Mouse (Mus musculus) forebrain, embryonic 13.5 days (tissue): ENCODE data around the gene Phldb1. TPM values are rescaled to one million over a fixed set of nuclear protein-coding genes. Genes with fewer than 3 reads are reported as not detected.

Experiments
- ATAC-seq: fragments of 200-750 bp; cut with Nextera tagmentation; 2 replicates; pipeline ENCODE4 v1.8.0; 2017
- H3K27ac ChIP-seq: fragments of 300-500 bp; sonication (generic); 2 replicates; pipeline ENCODE4 v1.5.1; 2015; ENCODE audit warnings: inconsistent platforms, mild to moderate bottlenecking, moderate library complexity
- H3K27me3 ChIP-seq: fragments of 300-500 bp; sonication (generic); 2 replicates; pipeline ENCODE4 v1.6.1; 2015; ENCODE audit warnings: mild to moderate bottlenecking, inconsistent platforms
- H3K36me3 ChIP-seq: fragments of 300-500 bp; sonication (generic); 2 replicates; pipeline ENCODE4 v1.6.1; 2015; ENCODE audit warnings: mild to moderate bottlenecking, inconsistent platforms; ENCODE audit not compliant: poor library complexity, severe bottlenecking
- H3K4me1 ChIP-seq: fragments of 300-500 bp; sonication (generic); 2 replicates; pipeline ENCODE4 v1.6.1; 2015; ENCODE audit warnings: inconsistent platforms
- H3K4me2 ChIP-seq: fragments of 300-500 bp; sonication (generic); 2 replicates; pipeline ENCODE4 v1.6.1; 2015; ENCODE audit warnings: inconsistent platforms, mild to moderate bottlenecking, moderate library complexity
- H3K4me3 ChIP-seq: fragments of 300-500 bp; sonication (generic); 2 replicates; pipeline ENCODE4 v1.5.1; 2015; ENCODE audit warnings: mild to moderate bottlenecking, inconsistent platforms
- H3K9ac ChIP-seq: fragments of 300-500 bp; sonication (generic); 2 replicates; pipeline ENCODE4 v1.6.1; 2015; ENCODE audit warnings: mild to moderate bottlenecking, inconsistent platforms
- H3K9me3 ChIP-seq: fragments of 300-500 bp; sonication (generic); replicated peaks from 2 replicates; pipeline ENCODE4 v1.6.1; 2016; ENCODE audit warnings: inconsistent platforms
- WGBS: fragments of 180-500 bp; shearing (Covaris S2); methylation state at CpG from one replicate; pipeline ENCODE4 v1.1.7; 2015; 5-methylcytosine and 5-hydroxymethylcytosine counted together
- polyA plus RNA-seq: library from polyadenylated mRNA; unstranded; fragments of >200 nt; fragmentation: Nextera tagmentation; extraction: Ambion mirVana; gene quantifications from 2 replicates; pipeline ENCODE4 v1.2.1, GENCODE M21; 2015

Gene Phldb1
- polyA plus RNA-seq, 1 experiment from 2014 or later, result 36.4 TPM

DNA sequence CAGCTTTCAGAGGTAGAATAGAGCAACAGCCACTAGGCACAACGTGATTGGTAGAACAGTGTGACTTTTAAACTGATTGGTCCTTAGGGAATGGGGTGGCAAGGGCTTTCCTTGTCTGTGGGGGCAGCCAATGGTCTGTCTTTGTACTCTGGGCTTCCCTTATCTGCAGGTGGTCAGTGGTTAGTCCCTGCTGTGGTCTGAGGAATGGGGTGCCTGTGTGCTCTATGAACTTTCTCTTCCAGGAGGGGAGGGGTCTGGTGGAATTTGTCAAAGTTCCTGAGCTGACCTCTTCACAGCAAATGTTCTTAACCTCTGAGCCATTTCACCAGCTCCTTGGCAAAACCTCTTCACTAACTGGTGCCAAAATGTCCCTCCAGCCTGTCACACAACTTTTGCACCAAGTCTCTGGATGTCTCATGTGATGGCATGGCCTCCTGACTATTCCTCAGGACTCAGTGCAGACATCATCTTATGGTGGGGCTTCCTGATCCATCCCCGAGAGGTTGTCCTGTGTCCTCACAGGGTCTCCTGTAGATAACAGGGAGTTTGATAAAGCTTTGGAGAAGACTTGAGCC lies 62.6 kb downstream of the Phldb1 start:
- 66% methylated on average over 2 of the region's 2 CpGs for WGBS

DNA sequence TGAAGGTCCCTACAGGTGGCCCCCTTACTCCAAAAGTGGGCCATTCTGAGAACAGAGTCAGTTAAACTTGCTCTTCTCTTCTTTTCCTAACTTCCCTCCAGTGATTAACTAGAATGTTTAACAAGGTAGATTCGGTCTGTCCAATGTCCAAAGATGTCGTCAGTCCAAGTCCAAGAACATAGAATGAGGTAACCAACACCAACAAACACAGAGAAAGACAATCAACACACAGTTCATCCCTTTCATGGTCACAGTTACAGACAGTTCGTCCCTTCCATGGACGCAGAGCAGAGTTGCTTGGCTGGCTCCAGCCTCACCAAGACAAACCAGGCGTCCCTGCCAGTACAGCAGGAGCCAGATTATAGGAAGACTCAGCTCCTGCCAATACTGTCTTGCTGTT lies 63.6 kb downstream of the Phldb1 start:
- no peaks in the 10 kb centered on the region for H3K27me3 ChIP-seq
- WGBS, result 93% methylated on average over 5 of the region's 5 CpGs
- no peak overlapping the region for H3K9ac ChIP-seq
- H3K27ac ChIP-seq, result no peak overlapping the region
- no peak overlapping the region for H3K4me3 ChIP-seq
- H3K9me3 ChIP-seq, result no peaks in the 10 kb centered on the region
- H3K4me2 ChIP-seq, result no peak overlapping the region
- H3K4me1 ChIP-seq, result no peaks in the 10 kb centered on the region
- no peaks in the 10 kb centered on the region for H3K36me3 ChIP-seq
- ATAC-seq, result no peak

More for the DNA sequence above, 62.6 kb downstream of the Phldb1 start:
- H3K4me1 ChIP-seq, result no peaks in the 10 kb centered on the region
- H3K9me3 ChIP-seq, result no peaks in the 10 kb centered on the region
- H3K36me3 ChIP-seq, result no peaks in the 10 kb centered on the region
- H3K9ac ChIP-seq, result no peak overlapping the region
- H3K4me2 ChIP-seq, result no peak overlapping the region
- H3K27ac ChIP-seq, result no peak overlapping the region
- H3K4me3 ChIP-seq, result no peak overlapping the region
- no peak for ATAC-seq
- no peaks in the 10 kb centered on the region for H3K27me3 ChIP-seq

DNA sequence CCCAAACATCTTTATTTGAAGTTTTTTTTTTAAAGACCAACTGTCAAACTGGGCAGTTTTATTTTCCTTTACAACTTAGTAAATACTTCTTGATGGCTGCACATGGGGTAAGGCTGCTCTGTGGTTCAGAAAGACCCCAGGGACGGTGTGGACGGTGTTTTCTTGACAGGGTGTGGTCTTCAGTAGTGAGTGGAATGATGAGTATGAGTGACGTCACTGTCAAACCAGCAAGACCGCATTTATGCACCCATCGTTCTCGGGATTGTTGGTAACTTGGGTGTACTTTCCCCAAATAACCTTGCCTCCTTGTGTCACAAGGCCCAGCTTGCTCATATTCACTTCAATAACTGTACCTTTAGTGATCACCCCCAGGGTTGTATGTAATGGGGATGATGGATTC lies 71.3 kb downstream of the Phldb1 start:
- 88% methylated on average over 6 of the region's 6 CpGs for WGBS

DNA sequence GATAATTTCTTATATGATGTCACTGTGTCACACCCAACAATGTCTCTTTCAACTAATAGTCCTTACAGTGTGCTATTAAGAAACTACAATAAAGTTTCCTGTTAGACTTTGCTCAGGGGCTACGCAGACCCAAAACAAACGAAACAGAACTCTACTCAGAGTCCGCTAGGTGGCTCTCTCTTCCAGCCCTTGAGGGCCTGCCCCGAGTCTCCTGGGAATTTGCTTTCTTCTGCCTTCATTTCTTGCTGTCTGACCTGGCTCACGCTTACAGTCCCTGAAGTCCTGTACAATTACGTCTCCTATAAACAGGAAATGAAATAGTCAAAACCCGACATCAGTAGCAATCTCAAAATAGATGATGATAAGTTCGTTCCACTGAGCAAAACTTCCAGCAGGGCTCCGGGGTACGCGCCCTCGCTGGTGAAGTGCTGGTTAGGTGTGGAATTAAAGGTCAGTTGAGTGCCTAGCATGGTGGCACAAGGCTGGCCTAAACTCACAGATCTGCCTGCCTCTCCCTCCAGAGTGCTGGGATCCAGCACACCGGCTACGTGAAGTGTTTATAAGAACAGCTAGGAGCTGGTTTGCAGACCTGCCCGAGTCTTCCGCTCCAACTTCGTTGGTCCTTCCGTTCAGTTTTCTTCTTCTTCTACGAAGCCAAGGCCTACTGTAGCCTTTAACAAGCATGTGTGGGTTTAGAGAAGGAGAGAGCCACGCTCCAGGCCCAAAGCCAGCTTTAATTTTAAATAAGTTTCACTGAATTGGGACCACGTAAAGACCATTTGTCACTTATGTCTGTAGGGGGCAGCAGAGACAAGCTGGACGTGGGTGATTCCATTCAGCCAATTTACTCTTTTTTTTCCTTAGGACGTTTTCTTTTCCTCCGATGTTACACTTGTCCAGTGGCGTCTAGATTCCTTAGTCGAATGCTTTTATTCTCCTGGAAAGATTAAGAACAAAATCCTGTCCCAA lies 79.6 kb downstream of the Phldb1 start:
- H3K4me1 ChIP-seq, result peaks cover 5% of the 10 kb centered on the region
- H3K4me2 ChIP-seq, result peak overlapping the region; percentile 44
- no peaks in the 10 kb centered on the region for H3K9me3 ChIP-seq
- no peaks in the 10 kb centered on the region for H3K36me3 ChIP-seq
- H3K9ac ChIP-seq, result no peak overlapping the region
- no peak overlapping the region for H3K27ac ChIP-seq
- H3K27me3 ChIP-seq, result no peaks in the 10 kb centered on the region
- H3K4me3 ChIP-seq, result 0 out of 2 replicates have a peak overlapping the region, but pooled peaks have one; percentile 12
- peak; percentile 38; the same call in 1 of the 2 replicates for ATAC-seq
- WGBS, result 27% methylated on average over 26 of the region's 26 CpGs

More for the DNA sequence above, 71.3 kb downstream of the Phldb1 start:
- Histone ChIP-seq H3K9ac (no peak overlapping the region), H3K36me3 (no peaks in the 10 kb centered on the region), H3K4me2 (no peak overlapping the region), H3K4me1 (no peaks in the 10 kb centered on the region), H3K27ac (no peak overlapping the region), H3K4me3 (no peak overlapping the region), H3K9me3 (no peaks in the 10 kb centered on the region), H3K27me3 (no peaks in the 10 kb centered on the region)
- ATAC-seq, result no peak

DNA sequence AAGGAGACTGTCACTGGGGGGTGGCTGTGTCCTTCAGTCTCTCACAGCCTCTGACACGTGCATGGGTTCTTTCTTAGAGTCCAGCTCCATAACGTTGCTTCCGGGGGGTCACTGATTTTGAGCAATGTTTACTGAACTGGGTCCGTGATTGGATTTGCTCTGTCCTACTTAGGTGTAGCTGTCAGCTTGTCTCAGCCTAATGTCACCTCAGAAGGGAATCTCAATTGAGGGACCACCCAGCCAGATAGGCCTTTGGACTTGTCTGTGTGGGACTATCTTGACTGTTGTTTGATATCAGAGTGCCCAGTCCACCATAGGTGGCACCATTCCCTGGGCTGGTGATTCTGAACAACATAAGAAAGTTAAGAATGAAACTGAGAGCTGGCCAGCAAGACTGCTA lies 81.1 kb downstream of the Phldb1 start:
- ATAC-seq, result no peak
- Histone ChIP-seq H3K9ac (no peak overlapping the region), H3K36me3 (no peaks in the 10 kb centered on the region), H3K4me1 (peaks cover 5% of the 10 kb centered on the region), H3K4me2 (no peak overlapping the region), H3K9me3 (no peaks in the 10 kb centered on the region), H3K27ac (no peak overlapping the region), H3K4me3 (no peak overlapping the region), H3K27me3 (no peaks in the 10 kb centered on the region)
- 78% methylated on average over 4 of the region's 4 CpGs for WGBS

- ATAC-seq, result peak; percentile 69
- WGBS, result 8% methylated on average over 8 of the region's 8 CpGs
- H3K9ac ChIP-seq, result no peak overlapping the region
- no peaks in the 10 kb centered on the region for H3K9me3 ChIP-seq
- H3K36me3 ChIP-seq, result no peaks in the 10 kb centered on the region
- H3K4me3 ChIP-seq, result no peak overlapping the region
- no peaks in the 10 kb centered on the region for H3K27me3 ChIP-seq
- H3K27ac ChIP-seq, result no peak overlapping the region
- peaks cover 5% of the 10 kb centered on the region for H3K4me1 ChIP-seq
- no peak overlapping the region for H3K4me2 ChIP-seq
Observed at GRCm38 (mm10) chr9:44652027-44652426, 83.0 kb downstream of the Phldb1 start.

DNA sequence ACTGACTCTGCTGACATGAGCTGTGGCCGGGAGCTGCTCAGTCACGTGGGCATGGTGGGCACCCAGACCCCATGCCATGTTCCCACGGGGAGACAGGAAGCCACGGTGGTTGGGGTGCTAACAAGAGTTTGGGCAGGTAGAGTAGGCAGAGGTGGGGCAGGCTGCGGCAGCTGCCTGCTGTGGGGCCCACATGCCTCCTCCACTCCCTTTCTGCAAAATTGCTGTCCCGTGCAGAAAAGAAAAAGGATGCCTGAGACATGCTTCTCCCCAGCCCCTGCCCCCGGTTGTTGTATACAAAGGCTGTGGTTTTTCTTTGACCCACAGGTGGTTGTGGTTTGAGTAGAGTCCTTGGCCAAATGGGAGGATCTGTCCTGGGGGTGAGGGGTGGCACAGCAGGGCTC lies 86.1 kb downstream of the Phldb1 start:
- no peaks in the 10 kb centered on the region for H3K36me3 ChIP-seq
- ATAC-seq, result no peak
- no peak overlapping the region for H3K27ac ChIP-seq
- no peaks in the 10 kb centered on the region for H3K27me3 ChIP-seq
- no peak overlapping the region for H3K4me3 ChIP-seq
- H3K9ac ChIP-seq, result no peak overlapping the region
- H3K4me2 ChIP-seq, result no peak overlapping the region
- WGBS, result 82% methylated on average over 7 of the region's 7 CpGs
- H3K4me1 ChIP-seq, result no peaks in the 10 kb centered on the region
- H3K9me3 ChIP-seq, result no peaks in the 10 kb centered on the region

DNA sequence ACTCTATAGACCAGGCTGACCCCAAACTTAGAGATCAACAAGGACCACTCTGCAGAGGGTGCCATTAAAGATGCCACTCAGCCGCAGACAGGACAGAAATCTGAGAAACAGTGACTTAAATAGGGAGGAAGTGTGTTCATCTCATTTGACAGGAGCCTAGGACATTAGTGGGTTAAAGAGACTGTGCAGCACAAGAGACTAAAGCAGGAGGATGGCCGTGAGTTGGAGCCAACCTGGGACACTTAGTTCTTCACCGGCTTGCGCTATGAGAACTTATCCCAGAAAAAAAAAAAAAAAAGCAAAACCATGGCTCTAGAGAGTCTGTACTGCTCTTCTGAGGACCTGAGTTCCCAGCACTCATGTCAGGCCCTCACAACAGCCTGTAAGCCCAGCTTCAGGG lies 87.3 kb downstream of the Phldb1 start:
- Histone ChIP-seq H3K27ac (no peak overlapping the region), H3K27me3 (no peaks in the 10 kb centered on the region), H3K36me3 (no peaks in the 10 kb centered on the region), H3K4me2 (no peak overlapping the region), H3K9me3 (no peaks in the 10 kb centered on the region), H3K9ac (no peak overlapping the region), H3K4me1 (no peaks in the 10 kb centered on the region), H3K4me3 (no peak overlapping the region)
- ATAC-seq, result no peak
- 88% methylated on average over 4 of the region's 4 CpGs for WGBS

- H3K9me3 ChIP-seq, result no peaks in the 10 kb centered on the region; the same call in 1 of the 2 replicates
- peaks cover 5% of the 10 kb centered on the region; the same call in 1 of the 2 replicates for H3K36me3 ChIP-seq
- no peak overlapping the region for H3K9ac ChIP-seq
- H3K4me2 ChIP-seq, result no peak overlapping the region
- no peak overlapping the region for H3K4me3 ChIP-seq
- H3K4me1 ChIP-seq, result no peaks in the 10 kb centered on the region
- WGBS, result 94% methylated on average over 8 of the region's 8 CpGs
- H3K27me3 ChIP-seq, result no peaks in the 10 kb centered on the region
- ATAC-seq, result no peak
- no peak overlapping the region for H3K27ac ChIP-seq
Observed at GRCm38 (mm10) chr9:44647026-44647425, 88.0 kb downstream of the Phldb1 start.

GRCm38 (mm10) chr9:44646366-44646765 lies 88.6 kb downstream of the Phldb1 start:
- no peaks in the 10 kb centered on the region; the same call in 1 of the 2 replicates for H3K9me3 ChIP-seq
- no peaks in the 10 kb centered on the region for H3K27me3 ChIP-seq
- 87% methylated on average over 6 of the region's 6 CpGs for WGBS
- ATAC-seq, result no peak
- H3K4me3 ChIP-seq, result no peak overlapping the region
- no peak overlapping the region for H3K27ac ChIP-seq
- no peak overlapping the region for H3K4me2 ChIP-seq
- no peak overlapping the region for H3K9ac ChIP-seq
- H3K36me3 ChIP-seq, result peaks cover 9% of the 10 kb centered on the region; the same call in 1 of the 2 replicates
- H3K4me1 ChIP-seq, result no peaks in the 10 kb centered on the region

DNA sequence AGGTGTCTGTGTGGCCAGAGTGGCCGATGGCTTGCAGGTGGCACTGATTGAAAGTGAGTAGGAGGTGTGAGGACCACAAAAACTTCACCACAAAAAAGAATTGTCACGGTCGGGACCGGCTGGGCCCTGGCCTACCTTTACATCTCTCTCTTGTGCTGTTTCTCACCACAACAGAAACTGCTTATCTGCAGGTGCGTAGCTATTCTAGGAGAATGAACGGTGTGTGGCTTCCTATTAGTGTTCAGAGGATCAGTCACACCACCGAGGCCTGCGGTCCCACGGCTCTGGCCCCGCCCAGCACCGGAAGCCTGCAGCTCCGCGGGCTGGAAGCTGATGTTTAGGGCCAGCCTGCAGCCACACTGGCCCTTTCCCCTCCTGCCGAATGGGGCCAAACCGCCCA lies 89.1 kb downstream of the Phldb1 start:
- H3K36me3 ChIP-seq, result peaks cover 13% of the 10 kb centered on the region; the same call in 1 of the 2 replicates
- no peak overlapping the region for H3K4me2 ChIP-seq
- no peaks in the 10 kb centered on the region; the same call in 1 of the 2 replicates for H3K9me3 ChIP-seq
- H3K27ac ChIP-seq, result no peak overlapping the region
- no peaks in the 10 kb centered on the region for H3K4me1 ChIP-seq
- no peak overlapping the region for H3K4me3 ChIP-seq
- no peak for ATAC-seq
- no peaks in the 10 kb centered on the region for H3K27me3 ChIP-seq
- 75% methylated on average over 15 of the region's 15 CpGs for WGBS
- no peak overlapping the region for H3K9ac ChIP-seq

- Histone ChIP-seq H3K4me1 (no peaks in the 10 kb centered on the region), H3K27me3 (no peaks in the 10 kb centered on the region), H3K9me3 (no peaks in the 10 kb centered on the region; the same call in 1 of the 2 replicates), H3K27ac (no peak overlapping the region), H3K9ac (no peak overlapping the region), H3K4me3 (no peak overlapping the region), H3K4me2 (no peak overlapping the region), H3K36me3 (peaks cover 17% of the 10 kb centered on the region)
- WGBS, result 73% methylated on average over 5 of the region's 5 CpGs
- no peak for ATAC-seq
Observed at GRCm38 (mm10) chr9:44645481-44645880, 89.5 kb downstream of the Phldb1 start.
